ENCODE assay signal across 7 mouse cellular contexts in genomic region chr10:80589879-80590854, GRCm38 (mm10). TPM values are rescaled to one million over a fixed set of nuclear protein-coding genes. Genes with fewer than 3 reads are reported as not detected.
A peak's percentile ranks its signal among the peaks of the same experiment; 100 is the strongest.
DNase-seq lines count a peak whose midpoint lies in the region; ATAC-seq lines count a peak whose summit lies in the region.

Gene Abhd17a, minus strand, starts transcription at chr10:80590341.

- no peaks in the 10 kb centered on the region for H3K9me3 ChIP-seq in embryonic facial prominence, embryonic 12.5 days
- H3K9me3 ChIP-seq in limb, embryonic 11.5 days (ENCODE audit: control insufficient read depth, low read length): no peaks in the 10 kb centered on the region
- H3K9me3 ChIP-seq in midbrain, embryonic 14.5 days (ENCODE audit: control insufficient read depth, low read length): no peaks in the 10 kb centered on the region

- peak within 1 kb of the TSS; percentile 84 for H3K9ac ChIP-seq in embryonic facial prominence, embryonic 12.5 days
- peak within 1 kb of the TSS; percentile 82 for H3K9ac ChIP-seq in limb, embryonic 11.5 days (ENCODE audit: low read length)
- peak within 1 kb of the TSS; percentile 89 for H3K9ac ChIP-seq in midbrain, embryonic 14.5 days (replicated peaks; ENCODE audit: low read length)

- H3K4me2 ChIP-seq in embryonic facial prominence, embryonic 12.5 days (replicated peaks): peak within 1 kb of the TSS; percentile 87
- H3K4me2 ChIP-seq in limb, embryonic 11.5 days (ENCODE audit: low read depth, severe bottlenecking): peak within 1 kb of the TSS; percentile 78
- peak within 1 kb of the TSS; percentile 99 for H3K4me2 ChIP-seq in midbrain, embryonic 14.5 days (ENCODE audit: low read length)

- no peaks in the 10 kb centered on the region for H3K27me3 ChIP-seq in embryonic facial prominence, embryonic 12.5 days
- no peaks in the 10 kb centered on the region for H3K27me3 ChIP-seq in limb, embryonic 11.5 days (ENCODE audit: control insufficient read depth, insufficient read depth, low read length)
- H3K27me3 ChIP-seq in midbrain, embryonic 14.5 days (ENCODE audit: control insufficient read depth, insufficient read depth, low read length): no peaks in the 10 kb centered on the region

- peak; percentile 78 for ATAC-seq in embryonic facial prominence, embryonic 12.5 days (ENCODE audit: insufficient number of reproducible peaks, insufficient read depth, low FRiP score, low TSS enrichment)
- peak; percentile 93 for ATAC-seq in limb, embryonic 11.5 days (ENCODE audit: insufficient number of reproducible peaks, low FRiP score, low TSS enrichment, low read depth)
- peak; percentile 98 for ATAC-seq in midbrain, embryonic 14.5 days (ENCODE audit: low FRiP score, low TSS enrichment)

- peak within 1 kb of the TSS; percentile 93 for H3K4me3 ChIP-seq in embryonic facial prominence, embryonic 12.5 days
- H3K4me3 ChIP-seq in limb, embryonic 11.5 days (ENCODE audit: low read depth, low read length): peak within 1 kb of the TSS; percentile 82
- H3K4me3 ChIP-seq in midbrain, embryonic 14.5 days (replicated peaks; ENCODE audit: low read depth, low read length): peak within 1 kb of the TSS; percentile 94

- peak; percentile 97 for DNase-seq in adrenal gland, postnatal 25 days
- peak; percentile 100 for DNase-seq in heart, adult 11 months
- DNase-seq in kidney, adult 18-20 months: peak; percentile 94
- peak; percentile 97 for DNase-seq in limb, embryonic 11.5 days (ENCODE audit: low spot score)
- peak; percentile 99 for DNase-seq in midbrain, embryonic 14.5 days
- DNase-seq in spleen, adult 18-20 months: peak; percentile 90 to 95

- H3K4me1 ChIP-seq in embryonic facial prominence, embryonic 12.5 days: peaks cover 19% of the 10 kb centered on the region
- peaks cover 10% of the 10 kb centered on the region for H3K4me1 ChIP-seq in limb, embryonic 11.5 days (ENCODE audit: control insufficient read depth, insufficient read depth, low read length)
- peaks cover 18% of the 10 kb centered on the region for H3K4me1 ChIP-seq in midbrain, embryonic 14.5 days (ENCODE audit: control insufficient read depth, insufficient read depth, low read length)

- H3K27ac ChIP-seq in embryonic facial prominence, embryonic 12.5 days: peak within 1 kb of the TSS; percentile 50
- 0 out of 2 replicates have a peak within 1 kb of the TSS, but pooled peaks have one; percentile 52 for H3K27ac ChIP-seq in limb, embryonic 11.5 days (replicated peaks; ENCODE audit: low read depth, low read length)
- H3K27ac ChIP-seq in midbrain, embryonic 14.5 days (replicated peaks; ENCODE audit: low read depth, low read length): peak within 1 kb of the TSS; percentile 71

- WGBS in embryonic facial prominence, embryonic 12.5 days: 1% methylated on average over 72 of the region's 73 CpGs
- WGBS in limb, embryonic 11.5 days: under 1% methylated on average over 68 of the region's 73 CpGs
- under 1% methylated on average over 73 of the region's 73 CpGs for WGBS in midbrain, embryonic 14.5 days

- H3K36me3 ChIP-seq in embryonic facial prominence, embryonic 12.5 days: peaks cover 10% of the 10 kb centered on the region; the same call in 1 of the 2 replicates
- H3K36me3 ChIP-seq in limb, embryonic 11.5 days (ENCODE audit: control insufficient read depth, insufficient read depth, low read length): peaks cover 7% of the 10 kb centered on the region
- peaks cover 9% of the 10 kb centered on the region for H3K36me3 ChIP-seq in midbrain, embryonic 14.5 days (ENCODE audit: control insufficient read depth, insufficient read depth, low read length)

RNA-seq across cellular contexts. Expression of gene Abhd17a, which starts in this region (rescaled TPM):
- 87.8 and 100 TPM in 2 replicates for total RNA-seq in adrenal gland, postnatal 25 days (2021)
- 123 and 125 TPM in 2 replicates for polyA plus RNA-seq in embryonic facial prominence, embryonic 12.5 days (2016; fragmentation: Nextera tagmentation; extraction: Ambion mirVana)
- polyA plus RNA-seq in limb, embryonic 11.5 days (2014; fragmentation: Nextera tagmentation; extraction: Ambion mirVana): 114 and 121 TPM in 2 replicates
- polyA plus RNA-seq in midbrain, embryonic 14.5 days (2014; fragmentation: Nextera tagmentation; extraction: Ambion mirVana): 128 and 151 TPM in 2 replicates

Comparison
In these comparisons a context has a peak if more than half of its experiments do, and no peak if none do; other contexts are left out.
1. Peak in every context shown above with its lines: DNase-seq, ATAC-seq, H3K4me3 ChIP-seq and H3K27ac ChIP-seq.